Mouse (Mus musculus) right cerebral cortex, postnatal 25 days (tissue): ENCODE measurements around the gene Agbl4.
A peak's percentile ranks its signal among the peaks of the same experiment; 100 is the strongest.

Experiments used
- DNase-seq: peaks from one replicate; pipeline ENCODE4 v3.0.0; 2022

The Agbl4 gene

GRCm38 (mm10) chr4:111281836-111282235, 884.4 kb downstream of the Agbl4 start:
- DNase-seq, result no peak

GRCm38 (mm10) chr4:111284625-111285024, 887.2 kb downstream of the Agbl4 start:
- DNase-seq, result no peak

- no peak for DNase-seq
Measured at GRCm38 (mm10) chr4:111294528-111295241, 897.2 kb downstream of the Agbl4 start.

- DNase-seq, result peak; percentile 46
Measured at GRCm38 (mm10) chr4:111306518-111306917, 909.1 kb downstream of the Agbl4 start.

GRCm38 (mm10) chr4:111307166-111307565, 909.7 kb downstream of the Agbl4 start:
- no peak for DNase-seq

- DNase-seq, result no peak
Measured at GRCm38 (mm10) chr4:111307633-111308032, 910.2 kb downstream of the Agbl4 start.

- no peak for DNase-seq
Measured at GRCm38 (mm10) chr4:111308572-111309288, 911.3 kb downstream of the Agbl4 start.

GRCm38 (mm10) chr4:111327094-111327493, 929.6 kb downstream of the Agbl4 start:
- DNase-seq, result peak; percentile 61

- no peak for DNase-seq
Measured at GRCm38 (mm10) chr4:111327760-111328373, 930.4 kb downstream of the Agbl4 start.

- no peak for DNase-seq
Measured at GRCm38 (mm10) chr4:111329501-111329900, 932.0 kb downstream of the Agbl4 start.

GRCm38 (mm10) chr4:111332864-111333263, 935.4 kb downstream of the Agbl4 start:
- DNase-seq, result no peak

GRCm38 (mm10) chr4:111349965-111350364, 952.5 kb downstream of the Agbl4 start:
- DNase-seq, result no peak

GRCm38 (mm10) chr4:111350615-111351525, 953.4 kb downstream of the Agbl4 start:
- DNase-seq, result no peak

- DNase-seq, result no peak
Measured at GRCm38 (mm10) chr4:111356584-111357115, 959.2 kb downstream of the Agbl4 start.

- no peak for DNase-seq
Measured at GRCm38 (mm10) chr4:111357176-111357575, 959.7 kb downstream of the Agbl4 start.

GRCm38 (mm10) chr4:111364199-111364598, 966.7 kb downstream of the Agbl4 start:
- DNase-seq, result no peak

- DNase-seq, result no peak
Measured at GRCm38 (mm10) chr4:111367771-111368170, 970.3 kb downstream of the Agbl4 start.

GRCm38 (mm10) chr4:111377159-111377558, 979.7 kb downstream of the Agbl4 start:
- DNase-seq, result no peak

- DNase-seq, result no peak
Measured at GRCm38 (mm10) chr4:111378071-111378470, 980.6 kb downstream of the Agbl4 start.

- no peak for DNase-seq
Measured at GRCm38 (mm10) chr4:111383101-111383500, 985.6 kb downstream of the Agbl4 start.

- DNase-seq, result no peak
Measured at GRCm38 (mm10) chr4:111390736-111391135, 993.3 kb downstream of the Agbl4 start.

- DNase-seq, result no peak
Measured at GRCm38 (mm10) chr4:111399784-111400183, 1002.3 kb downstream of the Agbl4 start.

- no peak for DNase-seq
Measured at GRCm38 (mm10) chr4:111400676-111401075, 1003.2 kb downstream of the Agbl4 start.
